Mouse (Mus musculus) MEL (cell line): ENCODE results near the gene Zcchc14.
A peak's percentile ranks its signal among the peaks of the same experiment; 100 is the strongest.

Experiments
- GABPA ChIP-seq: IDR thresholded peaks from 2 replicates; pipeline ENCODE4 v1.6.1; 2012; ENCODE audit warnings: low read depth, mild to moderate bottlenecking, inconsistent platforms, low read length, improper control_type of control experiment, moderate library complexity
- GATA1 ChIP-seq: IDR thresholded peaks from 2 replicates; pipeline ENCODE4 v1.6.1; 2011; ENCODE audit warnings: low read depth, low read length, improper control_type of control experiment
- JUND ChIP-seq: IDR thresholded peaks from 2 replicates; pipeline ENCODE4 v1.6.1; 2011; ENCODE audit warnings: low read depth, mild to moderate bottlenecking, improper control_type of control experiment, low read length
- MAX ChIP-seq: IDR thresholded peaks from 2 replicates; pipeline ENCODE4 v1.6.1; 2011; ENCODE audit warnings: low read length, improper control_type of control experiment
- POLR2A ChIP-seq, 2 experiments: IDR thresholded peaks; 2 replicates each; pipeline ENCODE4 v1.6.1; 2011 to 2012; ENCODE audit warnings: low read length in 2 of 2, mild to moderate bottlenecking in 2 of 2, control low read depth in 1 of 2, improper control_type of control experiment in 1 of 2, low read depth in 1 of 2, moderate library complexity in 1 of 2; ENCODE audit not compliant: control insufficient read depth in 1 of 2, insufficient read depth in 1 of 2, poor library complexity in 1 of 2
- UBTF ChIP-seq: IDR thresholded peaks from 2 replicates; pipeline ENCODE4 v1.6.1; 2012; ENCODE audit warnings: low read depth, mild to moderate bottlenecking, inconsistent platforms, low read length, improper control_type of control experiment, moderate library complexity, borderline replicate concordance; ENCODE audit not compliant: insufficient read depth

DNA sequence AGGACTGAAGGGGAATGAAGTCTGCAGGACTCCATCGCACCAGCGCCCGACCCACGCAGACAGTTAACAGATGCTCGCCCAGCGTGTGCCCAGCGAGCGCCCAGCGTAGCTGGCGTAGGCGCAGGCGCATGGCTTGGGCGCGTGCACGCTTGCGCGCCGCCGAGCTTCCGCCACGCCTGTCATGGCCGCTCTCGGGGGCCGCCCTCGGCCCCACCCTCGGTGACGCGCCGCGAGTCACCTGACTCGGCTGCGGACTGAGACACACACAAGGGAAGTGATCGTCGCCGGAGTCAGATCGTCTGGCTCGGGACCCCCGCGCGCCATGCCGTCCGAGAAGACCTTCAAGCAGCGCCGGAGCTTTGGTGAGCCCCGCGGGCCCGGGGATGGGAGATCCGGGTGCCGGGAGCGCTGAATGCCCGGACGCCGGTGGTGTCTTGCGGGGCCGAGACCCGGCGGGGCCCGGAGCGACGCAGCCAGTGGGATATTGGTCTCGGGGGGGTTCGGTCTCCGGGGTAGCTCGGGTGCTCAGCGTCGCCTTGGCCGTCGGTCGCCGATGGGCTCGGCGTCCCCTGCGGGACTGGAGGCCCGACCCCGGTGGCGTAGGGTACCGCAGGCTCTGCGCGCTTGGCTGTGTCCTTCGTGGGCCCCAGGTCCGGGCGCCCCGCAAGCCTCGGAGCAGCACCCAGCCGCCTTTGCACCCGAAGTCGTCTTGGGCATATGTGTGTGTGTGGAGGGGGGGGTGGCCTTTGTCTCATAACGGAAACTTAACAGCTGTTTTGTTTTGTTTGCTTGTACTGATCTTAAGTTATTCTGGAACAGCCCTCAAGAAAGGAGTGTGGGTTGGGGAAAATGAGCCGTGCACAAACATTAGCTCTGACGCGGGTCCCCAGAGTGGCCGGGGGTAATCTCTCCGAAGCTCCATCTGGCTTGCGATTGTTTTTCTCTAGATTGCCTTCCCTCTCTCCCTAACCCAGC, 62.2 kb downstream of the Zcchc14 start, which contains the start of gene Map1lc3b:
- TF ChIP-seq JUND, result no peak
- no peak for TF ChIP-seq GATA1
- TF ChIP-seq UBTF, result no peak
- peak; percentile 87 for TF ChIP-seq MAX
- no peak for TF ChIP-seq GABPA
- TF ChIP-seq POLR2A (IDR thresholded peaks at IDR 0.05; ENCODE audit: control insufficient read depth in 1 of 2, insufficient read depth in 1 of 2, low read depth in 1 of 2, low read length in 2 of 2, poor library complexity in 1 of 2), result peak; percentile 90 to 91
